Mouse (Mus musculus): ENCODE results near the gene Dync1li1. TPM values are rescaled to one million over a fixed set of nuclear protein-coding genes. Genes with fewer than 3 reads are reported as not detected.

Gene Dync1li1
- polyA plus RNA-seq (2012) = 21.8 and 22.0 TPM in 2 replicates

GRCm38 (mm10) chr9:114688252-114688952, at the start of gene Dync1li1:
TSS of gene Dync1li1 (plus strand) at chr9:114688790.

GRCm38 (mm10) chr9:114639839-114640646, 48.5 kb upstream of the Dync1li1 start, which contains the start of gene Cnot10:
TSS of gene Cnot10 (minus strand) at chr9:114640184.

GRCm38 (mm10) chr9:114731011-114731755, 42.6 kb downstream of the Dync1li1 start, which contains the start of gene Cmtm6:
TSS of gene Cmtm6 (plus strand) at chr9:114731116.

Other genes starting within 250 kb of the Dync1li1 start
- gene Ccr4, start 183.9 kb upstream of the Dync1li1 start, polyA plus RNA-seq (2012) = 0.03 TPM in 1 of 2 replicates, not detected in the other
- not detected in 2 replicates for gene C130032M10Rik, start 173.1 kb upstream of the Dync1li1 start, polyA plus RNA-seq (2012)
- not detected in 2 replicates for gene Trim71, start 124.4 kb upstream of the Dync1li1 start, polyA plus RNA-seq (2012)
- 32.7 and 35.0 TPM in 2 replicates for gene Cnot10, start 48.6 kb upstream of the Dync1li1 start, polyA plus RNA-seq (2012)
- 9.6 and 11.0 TPM in 2 replicates for gene Cmtm6, start 42.3 kb downstream of the Dync1li1 start, polyA plus RNA-seq (2012)
- gene Cmtm7, start 93.1 kb downstream of the Dync1li1 start, polyA plus RNA-seq (2012) = 610 and 821 TPM in 2 replicates
- gene Cmtm8, start 155.4 kb downstream of the Dync1li1 start, polyA plus RNA-seq (2012) = 3.8 and 5.7 TPM in 2 replicates
- gene Gpd1l, start 245.2 kb downstream of the Dync1li1 start, polyA plus RNA-seq (2012) = 28.6 and 32.2 TPM in 2 replicates

Measured in megakaryocyte-erythroid progenitor cell, adult 5 weeks (primary cell).